Mouse (Mus musculus) left cerebral cortex, adult 18-20 months (tissue): ENCODE measurements at regions not wholly inside any gene's neighbourhood (a gene's known extent, or its start where the extent isn't known, plus 50 kb on each side); places are given as distances from the start of the nearest gene placed in this dataset.
"Not testable (repeated sequence)": the region's sequence is repeated elsewhere in the genome, so short reads cannot be mapped to it uniquely, and the experiment has no call there.

Experiments
- DNase-seq, 2 experiments: peaks; one replicate each; pipeline ENCODE4 v3.0.0; 2021 to 2022; ENCODE audit warnings: low spot score in 2 of 2, mixed read lengths in 1 of 2

DNA sequence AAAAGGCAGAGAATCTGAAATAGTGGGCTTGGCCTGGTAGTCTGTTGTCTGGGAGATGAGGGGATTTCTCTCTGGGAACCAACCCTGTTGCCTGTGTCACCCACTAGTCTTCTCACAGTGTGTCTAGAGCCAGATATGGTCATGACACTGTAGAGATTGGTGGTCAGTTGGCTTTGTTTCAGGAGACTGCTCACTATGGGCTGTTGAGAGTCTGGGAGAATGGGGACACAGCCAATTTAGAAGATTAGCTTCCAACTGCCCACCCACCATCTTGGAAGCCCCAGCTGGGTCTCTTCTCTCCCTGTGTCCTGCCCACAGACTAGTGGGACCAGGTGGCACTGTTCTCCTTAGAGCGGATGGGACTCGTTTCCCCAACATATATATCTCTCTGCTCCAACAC, 320.4 kb downstream of the Fgf9 start:
- DNase-seq, result no peak

DNA sequence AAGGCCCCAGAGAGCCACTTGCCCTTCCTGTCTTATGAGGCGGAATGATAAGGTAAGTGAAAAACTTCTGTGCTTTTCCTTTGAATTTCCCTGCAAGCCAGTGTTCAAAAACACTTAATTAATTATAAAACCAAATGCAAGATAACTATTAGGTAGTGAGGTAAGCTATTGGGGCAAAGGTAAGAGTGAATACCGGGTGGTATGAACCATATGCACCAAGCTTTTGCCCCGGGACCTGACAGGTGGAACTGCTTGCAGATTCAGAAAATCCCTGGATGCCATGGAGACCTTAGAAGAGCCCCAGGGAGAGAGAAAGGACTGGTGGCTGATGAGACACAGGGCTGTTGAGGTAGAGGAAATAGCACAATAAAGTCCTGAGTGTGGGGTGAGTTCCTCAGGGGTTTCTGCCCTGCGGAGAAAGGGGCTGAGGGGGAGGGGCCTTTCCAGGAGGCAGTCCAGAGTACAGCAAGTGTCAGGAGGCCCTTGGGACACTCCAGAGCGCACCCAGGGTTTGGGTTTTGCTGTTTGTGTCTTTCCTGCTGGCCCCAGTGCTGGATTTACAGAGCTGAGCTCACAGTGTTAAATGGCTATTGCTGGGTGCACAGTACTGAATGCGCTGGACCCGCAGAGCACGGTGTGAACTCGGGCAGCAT, 317.1 kb downstream of the Fgf9 start:
- no peak for DNase-seq

DNA sequence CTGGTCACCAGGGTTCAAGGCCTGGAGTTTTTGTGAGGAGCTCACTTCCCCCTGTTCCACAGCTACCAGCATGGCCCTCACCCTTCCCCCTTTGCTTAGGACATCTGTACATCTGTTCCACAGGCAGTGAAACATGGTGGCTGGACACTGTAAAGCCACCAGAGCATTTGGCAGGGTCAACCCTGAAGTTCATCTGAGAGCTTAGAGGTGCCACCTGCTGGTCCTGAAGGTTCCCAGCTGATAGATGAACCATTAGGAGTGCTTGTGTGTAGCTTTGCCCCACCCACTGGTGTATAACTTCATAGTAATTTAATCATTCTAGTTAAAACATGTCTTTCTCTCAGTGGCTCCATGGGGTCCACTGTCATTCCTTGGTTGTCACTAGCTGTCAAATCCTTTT, 304.7 kb downstream of the Fgf9 start:
- DNase-seq, result no peak

DNA sequence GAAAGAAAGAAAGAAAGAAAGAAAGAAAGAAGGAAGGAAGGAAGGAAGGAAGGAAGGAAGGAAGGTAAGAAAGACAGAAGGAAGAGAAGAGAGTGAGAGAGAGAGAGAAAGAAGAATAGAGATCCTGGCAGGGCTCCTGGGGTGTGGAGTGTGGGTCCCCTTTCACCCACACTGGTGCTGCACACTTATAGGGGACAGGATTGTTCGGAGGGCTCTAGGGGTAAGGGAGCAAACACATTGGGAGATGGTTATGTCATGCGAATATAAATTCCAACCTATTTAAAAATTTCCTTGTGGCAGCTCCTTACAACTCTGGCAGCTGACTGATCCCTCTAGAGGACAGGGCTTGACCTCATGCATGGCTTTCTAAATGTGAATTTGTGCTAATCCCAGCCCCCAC, 286.5 kb downstream of the Fgf9 start:
- no peak for DNase-seq

GRCm38 (mm10) chr14:58352986-58353385, 282.6 kb downstream of the Fgf9 start:
- peak; percentile 24 to 35 for DNase-seq

DNA sequence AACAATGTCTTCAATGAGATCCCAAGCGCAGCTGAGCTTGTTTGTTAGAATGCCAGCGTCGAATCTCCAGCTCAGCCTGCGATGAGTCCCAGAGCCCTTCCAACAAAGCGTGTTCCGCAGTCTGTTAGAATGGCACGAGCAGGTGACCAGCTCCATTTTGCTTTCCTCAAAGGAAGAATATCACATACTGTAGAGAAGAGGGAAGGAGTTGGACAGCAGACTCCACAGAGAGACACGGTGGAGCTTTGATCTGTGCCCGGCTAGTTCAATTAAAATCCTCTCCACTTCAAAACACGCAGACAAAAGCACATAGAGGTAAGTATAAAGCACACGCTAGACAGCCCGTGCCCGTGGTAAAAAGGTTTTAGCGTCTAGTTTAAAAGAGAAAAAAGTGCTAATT, 265.8 kb downstream of the Fgf9 start:
- no peak for DNase-seq

DNA sequence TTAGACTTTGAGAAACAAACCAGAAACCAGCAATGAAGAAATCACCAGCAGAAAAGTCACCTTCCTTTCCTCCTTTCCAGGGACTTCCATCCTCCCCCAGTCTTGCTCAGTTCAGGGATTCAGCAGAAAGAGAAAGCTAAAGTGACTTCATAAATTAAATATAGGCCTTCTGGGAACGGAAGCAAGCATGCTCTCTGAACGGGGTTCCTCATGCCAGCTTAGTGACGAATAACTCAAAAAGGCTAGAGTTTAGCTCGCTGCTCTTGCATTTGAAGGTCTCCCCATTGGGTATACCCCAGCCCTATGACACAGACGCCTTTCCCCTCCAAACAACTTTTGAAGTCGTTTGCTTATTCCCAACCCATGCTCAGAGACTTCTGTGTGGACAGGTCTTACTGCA, 252.8 kb downstream of the Fgf9 start:
- DNase-seq, result no peak

DNA sequence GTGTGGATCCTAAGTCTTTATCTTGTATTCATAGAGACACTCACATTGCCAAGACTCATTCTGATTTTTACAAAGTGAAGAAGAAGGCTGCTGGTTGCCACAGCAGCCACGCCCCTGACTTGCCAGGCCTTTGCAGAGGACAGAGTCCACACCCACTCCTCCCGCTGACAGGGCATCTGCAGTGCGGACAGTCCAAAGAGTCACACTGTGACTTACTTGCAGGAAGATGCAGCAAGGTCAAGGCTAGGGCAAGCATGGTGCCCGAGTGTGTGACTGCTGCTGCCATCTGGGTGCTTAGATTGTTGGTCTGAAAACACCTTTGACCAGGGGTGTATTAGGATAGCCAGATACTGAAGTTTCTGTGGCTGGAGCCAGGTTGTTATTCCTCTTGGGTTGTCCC, 252.1 kb downstream of the Fgf9 start:
- no peak for DNase-seq

- DNase-seq, result no peak
Observed at GRCm38 (mm10) chr14:58321875-58322274, 251.5 kb downstream of the Fgf9 start.

DNA sequence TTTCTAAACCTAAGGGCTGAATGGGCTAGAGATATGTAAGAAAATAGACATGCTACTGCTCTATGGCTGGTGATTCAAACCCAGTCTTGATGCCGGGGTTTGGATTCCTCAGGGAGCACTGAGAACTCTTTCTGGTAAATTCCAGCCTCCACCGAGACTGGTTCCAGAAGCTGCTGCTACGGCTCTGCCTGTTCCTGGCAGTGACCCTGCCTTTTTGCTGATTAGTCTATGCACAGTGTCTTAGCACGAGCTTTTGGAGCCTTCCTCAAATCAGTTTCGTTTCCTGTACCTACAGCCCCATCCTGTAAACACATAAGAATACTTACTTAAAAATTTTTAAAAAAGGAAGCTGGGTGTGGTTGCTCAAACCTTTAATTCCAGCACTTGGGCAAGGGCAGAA, 250.9 kb downstream of the Fgf9 start:
- DNase-seq, result no peak

- no peak for DNase-seq
Observed at GRCm38 (mm10) chr14:58317640-58318039, 247.3 kb downstream of the Fgf9 start.

GRCm38 (mm10) chr14:58317231-58317630, 246.9 kb downstream of the Fgf9 start:
- DNase-seq, result no peak

GRCm38 (mm10) chr14:58307695-58308094, 237.3 kb downstream of the Fgf9 start:
- DNase-seq, result no peak

DNA sequence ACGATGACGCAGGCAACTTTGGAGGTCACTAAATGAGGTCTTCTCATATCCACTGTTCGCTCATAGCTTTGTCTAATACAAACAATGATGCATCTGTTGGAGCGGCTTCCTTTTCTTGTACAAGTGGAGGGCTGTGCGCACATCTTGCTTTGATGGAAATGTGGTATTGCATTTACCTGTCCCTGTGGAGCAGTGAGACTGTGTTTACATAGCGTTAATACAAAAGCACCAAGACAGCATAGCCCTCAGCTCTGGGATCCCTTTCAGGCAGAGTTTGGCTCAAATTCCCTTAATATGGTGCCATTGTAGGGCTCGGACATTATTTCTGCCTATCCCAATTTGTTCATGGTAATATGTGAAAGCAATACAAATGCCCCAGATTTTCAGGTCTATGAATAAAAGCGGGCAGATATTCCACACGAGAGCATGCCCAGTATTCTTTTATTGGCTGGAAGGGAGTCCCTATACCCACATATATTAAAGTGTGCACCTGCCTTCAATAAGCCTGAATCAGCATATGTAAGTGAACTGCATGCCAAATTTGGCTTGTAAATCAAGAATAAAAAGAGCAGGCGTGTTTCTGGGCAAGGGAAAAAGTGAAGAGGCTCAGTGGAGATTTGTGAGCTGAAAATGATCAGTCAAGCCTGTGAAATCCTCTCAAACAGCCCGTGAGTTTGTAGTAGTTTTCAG, 236.6 kb downstream of the Fgf9 start:
- DNase-seq, result no peak

DNA sequence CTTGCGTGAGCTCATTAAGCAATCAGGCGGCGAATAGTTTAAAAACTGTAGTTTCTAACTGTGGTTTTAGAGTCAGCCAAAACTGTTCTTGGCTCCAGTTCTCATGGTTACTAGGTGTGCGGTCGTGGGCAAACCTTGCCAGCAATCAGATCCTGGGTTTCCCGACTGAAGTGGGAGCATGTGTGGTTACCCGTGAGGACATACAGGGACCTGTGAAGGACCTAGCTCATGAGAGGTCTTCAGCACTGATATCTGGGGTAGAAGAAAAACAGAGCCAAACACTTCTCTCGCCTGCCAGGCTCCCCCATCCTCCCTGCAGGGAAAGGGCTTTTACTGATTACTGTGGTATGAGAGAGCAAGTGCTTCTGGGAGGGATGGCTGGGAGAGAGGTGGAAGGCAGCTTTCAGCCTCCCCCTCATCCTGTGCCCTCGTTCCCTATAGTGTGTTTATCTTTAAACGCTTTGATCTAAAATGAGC, 230.1 kb downstream of the Fgf9 start:
- no peak for DNase-seq

DNA sequence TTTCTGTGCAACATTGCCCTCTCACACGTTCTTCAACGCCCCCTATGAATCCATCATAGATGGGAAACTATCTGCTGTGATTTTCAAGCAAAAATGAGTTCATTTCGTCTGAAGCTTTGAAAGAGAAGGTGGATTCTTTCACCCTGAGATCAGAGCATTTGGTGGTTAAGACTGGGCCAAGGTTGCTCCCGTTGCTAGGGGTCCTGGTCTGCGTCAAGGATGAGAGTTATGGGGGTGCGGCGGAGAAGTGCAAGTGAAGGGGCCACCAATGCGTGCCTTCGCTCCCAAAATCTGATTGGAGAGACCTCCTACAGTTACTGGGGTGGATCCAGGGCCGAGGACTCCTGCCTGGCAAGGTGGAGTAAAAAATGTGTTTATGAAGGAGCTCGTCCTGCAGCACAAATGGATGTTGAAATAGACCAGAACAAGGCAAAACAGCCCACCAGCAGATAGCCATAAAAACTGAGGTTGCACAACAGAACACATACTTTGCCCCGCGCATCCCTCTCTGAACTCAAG, 215.7 kb downstream of the Fgf9 start:
- DNase-seq, result no peak

GRCm38 (mm10) chr14:58282708-58283290, 212.5 kb downstream of the Fgf9 start:
- DNase-seq, result peak; percentile 8 to 25

- DNase-seq, result no peak
Observed at GRCm38 (mm10) chr14:58282264-58282663, 211.9 kb downstream of the Fgf9 start.

GRCm38 (mm10) chr14:58274440-58274839, 204.1 kb downstream of the Fgf9 start:
- not testable (repeated sequence) for DNase-seq

DNA sequence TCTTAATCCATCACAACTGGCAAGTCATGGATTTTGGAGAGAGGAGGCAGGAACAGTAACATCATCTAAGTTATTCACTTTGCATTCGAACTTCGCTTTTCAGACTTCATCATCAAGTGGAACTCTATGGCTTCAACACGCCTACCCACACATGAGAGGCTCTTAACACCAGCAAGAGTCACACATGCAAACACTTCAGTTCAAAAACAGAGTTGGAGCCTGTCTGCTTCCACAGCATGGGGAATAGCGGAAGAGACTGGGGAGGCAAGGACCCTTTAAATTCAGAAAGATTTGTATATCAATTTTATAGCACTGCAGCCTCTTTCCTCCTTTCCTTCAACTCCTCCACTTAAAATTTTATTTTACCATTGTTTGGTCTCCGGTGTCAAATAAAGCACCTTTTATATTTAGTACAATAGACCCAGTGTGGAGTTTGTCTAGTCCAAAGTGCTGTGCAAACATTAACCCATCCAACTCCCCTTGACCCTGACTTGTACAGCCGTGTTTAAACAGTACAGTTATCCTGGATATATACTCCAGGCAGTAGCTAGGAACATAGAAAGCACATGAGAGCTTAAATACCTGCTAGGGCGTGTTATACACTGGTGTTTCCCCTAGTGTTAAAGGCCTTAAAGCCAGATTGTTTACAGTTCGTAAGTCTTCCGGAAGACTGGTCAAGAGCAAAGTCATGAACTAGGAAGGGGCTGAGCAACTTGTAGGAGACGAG, 203.5 kb downstream of the Fgf9 start:
- DNase-seq, result no peak

GRCm38 (mm10) chr14:58265373-58265772, 195.0 kb downstream of the Fgf9 start:
- no peak for DNase-seq

GRCm38 (mm10) chr14:58264401-58264800, 194.1 kb downstream of the Fgf9 start:
- no peak for DNase-seq
